ENCODE assay signal across 21 mouse cellular contexts in the genomic region with DNA sequence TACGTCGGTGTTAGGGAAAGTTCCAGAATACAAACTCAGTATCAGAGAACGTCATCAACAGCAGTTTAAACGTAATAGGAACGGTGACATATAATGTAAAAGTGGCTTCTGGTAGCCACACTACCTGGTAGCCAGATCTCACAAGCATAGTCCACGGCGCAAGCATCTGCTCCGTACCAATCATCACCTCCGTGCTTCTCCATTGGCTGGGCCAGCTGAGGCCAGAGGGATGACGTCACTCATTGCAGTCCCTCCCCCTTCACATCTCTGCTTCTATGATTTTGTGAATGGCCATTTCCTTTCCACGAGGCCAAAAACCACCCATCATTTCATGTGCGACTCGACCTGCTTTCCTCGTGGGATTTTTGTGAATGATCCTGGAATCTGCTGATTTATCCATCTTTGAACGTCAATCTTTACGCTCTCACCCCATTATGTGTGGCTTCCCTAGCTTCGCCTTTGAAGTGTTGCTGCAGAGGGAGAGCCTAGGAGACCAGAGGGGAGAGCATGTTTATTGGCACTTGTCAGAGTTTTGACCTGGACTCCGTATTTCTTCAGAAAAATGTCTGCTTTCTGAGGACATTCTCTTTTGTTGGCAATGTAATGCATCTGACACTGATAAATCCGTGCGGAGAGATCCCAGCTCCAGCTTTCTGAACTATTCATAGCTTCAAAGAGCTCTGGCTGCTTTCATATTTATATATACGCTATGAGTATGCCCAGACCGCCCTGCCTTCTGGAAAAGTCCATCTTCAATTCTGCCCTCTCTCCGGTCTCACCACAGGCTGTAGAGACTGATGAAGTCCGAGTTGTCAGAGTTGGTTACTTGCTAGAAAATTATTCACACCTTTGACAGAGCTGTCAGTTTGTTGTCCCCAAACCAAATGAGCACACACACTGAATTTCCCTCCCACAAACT.
A peak's percentile ranks its signal among the peaks of the same experiment; 100 is the strongest.
DNase-seq lines count a peak whose midpoint lies in the region; ATAC-seq and TF ChIP-seq lines count a peak whose summit lies in the region.
"Had no signal": no experiment of that assay in that cellular context is flagged by ENCODE, and none has a peak within 500 bp of the region (broad histone marks: within the 10 kb centered on the region; RNA-seq: fewer than 3 reads in every experiment).

No protein-coding gene starts in this region.

- no peak overlapping the region for H3K4me2 ChIP-seq in heart, embryonic 11.5 days
- no peak overlapping the region for H3K4me2 ChIP-seq in heart, embryonic 15.5 days
- peak overlapping the region; percentile 34 for H3K4me2 ChIP-seq in lung, embryonic 15.5 days
- H3K4me2 ChIP-seq in stomach, postnatal 0 days (replicated peaks; ENCODE audit: low read depth) = 0 out of 2 replicates have a peak overlapping the region, but pooled peaks have one; percentile 11
- H3K4me2 ChIP-seq: embryonic facial prominence, embryonic 15.5 days; hindbrain, embryonic 14.5 days; intestine, embryonic 15.5 days had no signal

- H3K36me3 ChIP-seq in heart, embryonic 10.5 days = no peaks in the 10 kb centered on the region
- H3K36me3 ChIP-seq in heart, embryonic 11.5 days (ENCODE audit: control insufficient read depth, insufficient read depth, low read length) = no peaks in the 10 kb centered on the region
- H3K36me3 ChIP-seq in heart, embryonic 15.5 days = no peaks in the 10 kb centered on the region
- H3K36me3 ChIP-seq in lung, embryonic 15.5 days = no peaks in the 10 kb centered on the region
- H3K36me3 ChIP-seq in stomach, postnatal 0 days (ENCODE audit: control insufficient read depth, insufficient read depth, low read length) = no peaks in the 10 kb centered on the region
- H3K36me3 ChIP-seq: embryonic facial prominence, embryonic 15.5 days; forebrain, embryonic 10.5 days; hindbrain, embryonic 10.5 days; intestine, embryonic 15.5 days had no signal

- peak overlapping the region; percentile 33; the same call in 1 of the 2 replicates for H3K27ac ChIP-seq in heart, embryonic 10.5 days
- no peak overlapping the region for H3K27ac ChIP-seq in heart, embryonic 11.5 days (ENCODE audit: low read depth, low read length)
- H3K27ac ChIP-seq in heart, embryonic 15.5 days = 0 out of 2 replicates have a peak overlapping the region, but pooled peaks have one; percentile 14
- no peak overlapping the region for H3K27ac ChIP-seq in lung, embryonic 15.5 days
- no peak overlapping the region for H3K27ac ChIP-seq in stomach, postnatal 0 days (replicated peaks)
- H3K27ac ChIP-seq: embryonic facial prominence, embryonic 15.5 days; forebrain, embryonic 10.5 days; gastrocnemius, adult 2 months; hindbrain, embryonic 10.5 days; hindbrain, embryonic 14.5 days; intestine, embryonic 15.5 days had no signal

- no peak for ATAC-seq in heart, embryonic 11.5 days (replicated peaks; ENCODE audit: insufficient number of reproducible peaks, low FRiP score, low TSS enrichment)
- ATAC-seq in heart, embryonic 15.5 days (replicated peaks; ENCODE audit: insufficient number of reproducible peaks, insufficient read depth, low FRiP score, low read depth) = no peak; the same call in 1 of the 2 replicates
- no peak for ATAC-seq in lung, embryonic 15.5 days (ENCODE audit: borderline replicate concordance, extremely low read depth, low FRiP score, low TSS enrichment)
- ATAC-seq in stomach, postnatal 0 days (ENCODE audit: low FRiP score, low TSS enrichment) = no peak
- ATAC-seq: forebrain, embryonic 14.5 days; intestine, embryonic 15.5 days had no signal

- H3K4me1 ChIP-seq in heart, embryonic 10.5 days = peaks cover 15% of the 10 kb centered on the region
- peaks cover 17% of the 10 kb centered on the region for H3K4me1 ChIP-seq in heart, embryonic 11.5 days (ENCODE audit: control insufficient read depth, insufficient read depth, low read length)
- H3K4me1 ChIP-seq in heart, embryonic 15.5 days (replicated peaks) = peaks cover 9% of the 10 kb centered on the region; the same call in 1 of the 2 replicates
- 0 out of 2 replicates have a peak, but pooled peaks cover 2% of the 10 kb centered on the region for H3K4me1 ChIP-seq in lung, embryonic 15.5 days
- no peaks in the 10 kb centered on the region for H3K4me1 ChIP-seq in stomach, postnatal 0 days (replicated peaks; ENCODE audit: control insufficient read depth, insufficient read depth)
- H3K4me1 ChIP-seq: embryonic facial prominence, embryonic 15.5 days; forebrain, embryonic 10.5 days; hindbrain, embryonic 10.5 days; intestine, embryonic 15.5 days had no signal

- TF ChIP-seq CTCF in stomach, postnatal 0 days (IDR thresholded peaks at IDR 0.05; ENCODE audit: low read depth) = no peak

- no peak for DNase-seq in heart, embryonic 10.5 days (ENCODE audit: low spot score)
- DNase-seq in heart, adult 9 months (ENCODE audit: low spot score in 2 of 2) = no peak
- no peak for DNase-seq in lung, postnatal 4 days
- no peak for DNase-seq in stomach, postnatal 0 days (ENCODE audit: low spot score)
- DNase-seq: adrenal gland, postnatal 10 days; cerebellum, adult 11 months; cerebellum, adult 8-10 months; cerebellum, postnatal 14 days; embryo, embryonic 11 days; gastrocnemius, adult 2 months; gastrocnemius, postnatal 25 days had no signal

- 72% methylated on average over 24 of the region's 24 CpGs for WGBS in heart, embryonic 10.5 days
- WGBS in heart, embryonic 11.5 days (ENCODE audit: insufficient replicate concordance) = 68% methylated on average over 24 of the region's 24 CpGs
- 61% methylated on average over 24 of the region's 24 CpGs for WGBS in heart, embryonic 15.5 days
- 45% methylated on average over 24 of the region's 24 CpGs for WGBS in lung, embryonic 15.5 days
- 65% methylated on average over 24 of the region's 24 CpGs for WGBS in stomach, postnatal 0 days

- H3K4me3 ChIP-seq in heart, embryonic 10.5 days = no peak overlapping the region
- no peak overlapping the region for H3K4me3 ChIP-seq in heart, embryonic 11.5 days (ENCODE audit: low read depth, low read length)
- no peak overlapping the region for H3K4me3 ChIP-seq in heart, embryonic 15.5 days
- no peak overlapping the region for H3K4me3 ChIP-seq in lung, embryonic 15.5 days
- H3K4me3 ChIP-seq in stomach, postnatal 0 days (ENCODE audit: low read depth, low read length) = no peak overlapping the region
- H3K4me3 ChIP-seq: embryonic facial prominence, embryonic 15.5 days; erythroblast, embryonic 14.5 days; forebrain, embryonic 10.5 days; gastrocnemius, adult 2 months; hindbrain, embryonic 10.5 days; intestine, embryonic 15.5 days had no signal

- H3K9me3 ChIP-seq in heart, embryonic 10.5 days = no peaks in the 10 kb centered on the region
- no peaks in the 10 kb centered on the region for H3K9me3 ChIP-seq in heart, embryonic 11.5 days (replicated peaks; ENCODE audit: control insufficient read depth, low read length)
- H3K9me3 ChIP-seq in heart, embryonic 15.5 days (replicated peaks) = no peaks in the 10 kb centered on the region
- H3K9me3 ChIP-seq in lung, embryonic 15.5 days = no peaks in the 10 kb centered on the region
- no peaks in the 10 kb centered on the region for H3K9me3 ChIP-seq in stomach, postnatal 0 days (ENCODE audit: control insufficient read depth, low read length)
- H3K9me3 ChIP-seq: embryonic facial prominence, embryonic 15.5 days; forebrain, embryonic 10.5 days; hindbrain, embryonic 10.5 days; intestine, embryonic 15.5 days had no signal

- no peak for TF ChIP-seq EP300 in stomach, postnatal 0 days (optimal IDR thresholded peaks at IDR 0.05)

- H3K27me3 ChIP-seq in heart, embryonic 10.5 days (ENCODE audit: insufficient read depth, poor library complexity, severe bottlenecking) = no peaks in the 10 kb centered on the region
- H3K27me3 ChIP-seq in heart, embryonic 11.5 days (ENCODE audit: control insufficient read depth, insufficient read depth, low read length) = no peaks in the 10 kb centered on the region
- no peaks in the 10 kb centered on the region for H3K27me3 ChIP-seq in heart, embryonic 15.5 days
- H3K27me3 ChIP-seq in lung, embryonic 15.5 days = no peaks in the 10 kb centered on the region
- H3K27me3 ChIP-seq in stomach, postnatal 0 days (ENCODE audit: control insufficient read depth, insufficient read depth, low read length) = no peaks in the 10 kb centered on the region
- H3K27me3 ChIP-seq: embryonic facial prominence, embryonic 15.5 days; intestine, embryonic 15.5 days had no signal

- no peak overlapping the region for H3K9ac ChIP-seq in heart, embryonic 11.5 days (ENCODE audit: low read depth, low read length)
- no peak overlapping the region for H3K9ac ChIP-seq in heart, embryonic 15.5 days
- H3K9ac ChIP-seq in lung, embryonic 15.5 days = no peak overlapping the region
- no peak overlapping the region for H3K9ac ChIP-seq in stomach, postnatal 0 days (ENCODE audit: low read length)
- H3K9ac ChIP-seq: embryonic facial prominence, embryonic 15.5 days; hindbrain, embryonic 14.5 days; intestine, embryonic 15.5 days had no signal

Comparison
In these comparisons a context has a peak if more than half of its experiments do, and no peak if none do; other contexts are left out.
1. H3K27ac ChIP-seq: peak in heart, embryonic 10.5 days (single experiment) and heart, embryonic 15.5 days (single experiment); none in heart, embryonic 11.5 days (single experiment), lung, embryonic 15.5 days (single experiment) and stomach, postnatal 0 days (single experiment).
2. H3K4me2 ChIP-seq: peak in lung, embryonic 15.5 days (single experiment) and stomach, postnatal 0 days (single experiment); none in heart, embryonic 11.5 days (single experiment) and heart, embryonic 15.5 days (single experiment).